Mouse (Mus musculus) thymus, adult 2 months (tissue): Measurements from ENCODE around the gene Aqp6. TPM values are rescaled to one million over a fixed set of nuclear protein-coding genes. Genes with fewer than 3 reads are reported as not detected.

Experiments used
- DNase-seq: peaks from one replicate; pipeline ENCODE4 v3.0.0; 2021
- H3K27ac ChIP-seq: fragments of 200-500 bp; 2 replicates; pipeline ENCODE4 v1.5.1; 2012; ENCODE audit warnings: low read length, control low read depth; ENCODE audit not compliant: control insufficient read depth, insufficient read depth
- H3K27me3 ChIP-seq: fragments of 200-500 bp; 2 replicates; pipeline ENCODE4 v1.6.1; 2012; ENCODE audit warnings: mild to moderate bottlenecking, low read length, moderate library complexity, mixed read lengths; ENCODE audit not compliant: control insufficient read depth, insufficient read depth
- H3K36me3 ChIP-seq: fragments of 200-500 bp; 2 replicates; pipeline ENCODE4 v1.6.1; 2012; ENCODE audit warnings: mild to moderate bottlenecking, low read length, moderate library complexity; ENCODE audit not compliant: control insufficient read depth, insufficient read depth
- H3K4me1 ChIP-seq: fragments of 200-500 bp; replicated peaks from 2 replicates; pipeline ENCODE4 v1.6.1; 2012; ENCODE audit warnings: low read length; ENCODE audit not compliant: control insufficient read depth, insufficient read depth
- H3K4me3 ChIP-seq: fragments of 200-500 bp; 2 replicates; pipeline ENCODE4 v1.5.1; 2012; ENCODE audit warnings: mild to moderate bottlenecking, low read length, control low read depth, moderate library complexity; ENCODE audit not compliant: control insufficient read depth, insufficient read depth
- CTCF ChIP-seq: fragments of 200-500 bp; IDR thresholded peaks from 2 replicates; pipeline ENCODE4 v1.5.1; 2012; ENCODE audit warnings: mild to moderate bottlenecking, control low read depth, low read length, moderate library complexity, borderline replicate concordance; ENCODE audit not compliant: control insufficient read depth, poor library complexity, insufficient read depth; ENCODE audit errors: extremely low read depth
- POLR2A ChIP-seq: fragments of 200-500 bp; IDR thresholded peaks from 2 replicates; pipeline ENCODE4 v1.6.1; 2012; ENCODE audit warnings: mild to moderate bottlenecking, low read length, control low read depth, moderate library complexity; ENCODE audit not compliant: control insufficient read depth, poor library complexity, insufficient read depth; ENCODE audit errors: extremely low read depth
- WGBS: fragments of 180-500 bp; shearing (Covaris S2); methylation state at CpG from one replicate; pipeline ENCODE4 v1.1.7; 2018; 5-methylcytosine and 5-hydroxymethylcytosine counted together
- polyA plus RNA-seq: library from polyadenylated mRNA; depleted of rRNA; stranded (reverse); fragments of >200 nt; gene quantifications from 2 replicates; pipeline ENCODE4 v1.2.3, GENCODE M21; 2012

Gene Aqp6
- polyA plus RNA-seq, 1 experiment = 0.24 TPM

- no peaks in the 10 kb centered on the region for H3K36me3 ChIP-seq
- WGBS = 77% methylated on average over 3 of the region's 3 CpGs
- no peaks in the 10 kb centered on the region for H3K4me1 ChIP-seq
- no peaks in the 10 kb centered on the region; the same call in 1 of the 2 replicates for H3K27me3 ChIP-seq
- no peak overlapping the region for H3K27ac ChIP-seq
- H3K4me3 ChIP-seq = no peak overlapping the region
- DNase-seq = no peak
- no peak for TF ChIP-seq POLR2A
- no peak for TF ChIP-seq CTCF
These were observed 4.4 kb downstream of the Aqp6 start for GRCm38 (mm10) chr15:99605595-99605994.

GRCm38 (mm10) chr15:99606515-99606914 is 5.3 kb downstream of the Aqp6 start:
- TF ChIP-seq POLR2A (no peak), CTCF (no peak)
- 42% methylated on average over 5 of the region's 5 CpGs for WGBS
- Histone ChIP-seq H3K4me3 (no peak overlapping the region), H3K27ac (no peak overlapping the region), H3K27me3 (no peaks in the 10 kb centered on the region; the same call in 1 of the 2 replicates), H3K4me1 (no peaks in the 10 kb centered on the region), H3K36me3 (no peaks in the 10 kb centered on the region)
- DNase-seq = no peak

- no peaks in the 10 kb centered on the region for H3K36me3 ChIP-seq
- DNase-seq = no peak
- no peak overlapping the region for H3K27ac ChIP-seq
- WGBS = 41% methylated on average over 10 of the region's 10 CpGs
- no peak overlapping the region for H3K4me3 ChIP-seq
- no peaks in the 10 kb centered on the region for H3K4me1 ChIP-seq
- TF ChIP-seq CTCF = no peak
- TF ChIP-seq POLR2A = no peak
- H3K27me3 ChIP-seq = no peaks in the 10 kb centered on the region; the same call in 1 of the 2 replicates
These were observed 6.4 kb downstream of the Aqp6 start for GRCm38 (mm10) chr15:99607388-99608113.

GRCm38 (mm10) chr15:99608382-99609125 is 7.4 kb downstream of the Aqp6 start:
- H3K4me3 ChIP-seq = no peak overlapping the region
- no peaks in the 10 kb centered on the region for H3K4me1 ChIP-seq
- no peaks in the 10 kb centered on the region for H3K36me3 ChIP-seq
- 85% methylated on average over 13 of the region's 13 CpGs for WGBS
- H3K27me3 ChIP-seq = no peaks in the 10 kb centered on the region; the same call in 1 of the 2 replicates
- TF ChIP-seq POLR2A = no peak
- TF ChIP-seq CTCF = no peak
- H3K27ac ChIP-seq = no peak overlapping the region
- no peak for DNase-seq

GRCm38 (mm10) chr15:99611563-99611962 is 10.4 kb downstream of the Aqp6 start:
- H3K4me1 ChIP-seq = no peaks in the 10 kb centered on the region
- H3K27me3 ChIP-seq = no peaks in the 10 kb centered on the region; the same call in 1 of the 2 replicates
- TF ChIP-seq CTCF (no peak), POLR2A (no peak)
- 86% methylated on average over 7 of the region's 7 CpGs for WGBS
- no peak overlapping the region for H3K27ac ChIP-seq
- H3K4me3 ChIP-seq = no peak overlapping the region
- H3K36me3 ChIP-seq = no peaks in the 10 kb centered on the region
- DNase-seq = no peak

- Histone ChIP-seq H3K4me1 (no peaks in the 10 kb centered on the region), H3K4me3 (no peak overlapping the region), H3K27ac (no peak overlapping the region), H3K36me3 (0 out of 2 replicates have a peak, but pooled peaks cover 1% of the 10 kb centered on the region), H3K27me3 (no peaks in the 10 kb centered on the region; the same call in 1 of the 2 replicates)
- no peak for DNase-seq
- 82% methylated on average over 13 of the region's 13 CpGs for WGBS
- TF ChIP-seq CTCF (no peak), POLR2A (no peak)
These were observed 13.1 kb downstream of the Aqp6 start for GRCm38 (mm10) chr15:99614273-99614672.

GRCm38 (mm10) chr15:99614753-99615152 is 13.6 kb downstream of the Aqp6 start:
- Histone ChIP-seq H3K27me3 (no peaks in the 10 kb centered on the region; the same call in 1 of the 2 replicates), H3K4me1 (no peaks in the 10 kb centered on the region), H3K36me3 (peaks cover 6% of the 10 kb centered on the region), H3K27ac (no peak overlapping the region), H3K4me3 (no peak overlapping the region)
- no peak for DNase-seq
- 30% methylated on average over 12 of the region's 12 CpGs for WGBS
- TF ChIP-seq CTCF (no peak), POLR2A (no peak)
